Mouse (Mus musculus): Measurements from ENCODE around the gene Fam204a. TPM values are rescaled to one million over a fixed set of nuclear protein-coding genes. Genes with fewer than 3 reads are reported as not detected.

Fam204a gene
- total RNA-seq (2023; ENCODE audit: inconsistent age): 49.7 to 55.8 TPM (median 52.4 TPM) in 4 replicates

GRCm38 (mm10) chr19:60225899-60226844 is at the start of gene Fam204a:
Fam204a (minus strand) TSS chr19:60226701.

Other genes starting within 250 kb of the Fam204a start
- gene Prlhr, start 241.6 kb upstream of the Fam204a start, total RNA-seq (2023; ENCODE audit: inconsistent age): not detected in 4 replicates

Measured in B cell, adult (primary cell).